Mouse (Mus musculus): ENCODE measurements around the gene Coro2a.
"Not testable (repeated sequence)": the region's sequence is repeated elsewhere in the genome, so short reads cannot be mapped to it uniquely, and the experiment has no call there.

The Coro2a gene

GRCm38 (mm10) chr4:46582024-46582423 lies 20.0 kb downstream of the Coro2a start:
- DNase-seq, result not testable (repeated sequence)

DNA sequence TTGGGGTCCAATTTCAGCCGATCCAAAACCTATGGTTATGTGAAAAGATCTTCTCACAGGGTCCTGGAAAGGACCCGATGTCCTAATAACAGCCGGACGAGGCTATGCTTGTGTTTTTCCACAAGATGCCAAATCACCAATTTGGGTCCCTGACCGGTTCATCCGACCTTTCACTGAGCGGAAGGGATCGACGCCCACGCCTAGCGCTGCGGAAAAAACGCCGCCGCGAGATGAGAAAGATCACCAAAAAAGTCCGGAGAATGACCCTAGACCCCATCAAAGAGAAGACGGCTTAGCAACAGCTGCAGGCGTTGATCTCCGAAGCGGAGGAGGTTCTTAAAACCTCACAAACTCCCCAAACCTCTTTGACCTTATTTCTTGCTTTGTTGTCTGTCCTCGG lies 20.4 kb downstream of the Coro2a start:
- not testable (repeated sequence) for DNase-seq

- DNase-seq, result not testable (repeated sequence)
Measured at GRCm38 (mm10) chr4:46580799-46581243, 21.2 kb downstream of the Coro2a start.

DNA sequence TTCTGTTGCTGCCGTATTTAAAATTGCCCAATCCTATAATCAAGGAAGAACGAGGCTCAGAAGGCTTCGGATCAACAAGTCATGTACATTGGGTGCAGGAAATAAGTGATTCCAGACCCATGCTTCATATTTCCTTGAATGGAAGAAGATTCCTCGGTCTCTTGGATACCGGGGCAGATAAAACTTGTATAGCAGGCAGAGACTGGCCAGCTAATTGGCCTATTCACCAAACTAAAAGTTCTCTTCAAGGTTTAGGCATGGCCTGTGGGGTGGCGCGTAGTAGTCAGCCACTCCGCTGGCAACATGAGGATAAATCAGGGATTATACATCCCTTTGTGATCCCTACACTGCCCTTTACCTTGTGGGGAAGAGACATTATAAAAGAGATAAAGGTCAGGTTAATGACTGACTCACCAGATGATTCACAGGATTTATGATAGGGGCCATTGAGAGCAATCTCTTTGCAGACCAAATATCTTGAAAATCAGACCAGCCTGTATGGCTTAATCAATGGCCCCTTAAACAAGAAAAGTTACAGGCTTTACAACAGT lies 23.1 kb downstream of the Coro2a start:
- not testable (repeated sequence) for DNase-seq

- no peak for DNase-seq
Measured at GRCm38 (mm10) chr4:46578228-46578627, 23.8 kb downstream of the Coro2a start.

- DNase-seq, result not testable (repeated sequence)
Measured at GRCm38 (mm10) chr4:46575509-46576284, 26.3 kb downstream of the Coro2a start.

DNA sequence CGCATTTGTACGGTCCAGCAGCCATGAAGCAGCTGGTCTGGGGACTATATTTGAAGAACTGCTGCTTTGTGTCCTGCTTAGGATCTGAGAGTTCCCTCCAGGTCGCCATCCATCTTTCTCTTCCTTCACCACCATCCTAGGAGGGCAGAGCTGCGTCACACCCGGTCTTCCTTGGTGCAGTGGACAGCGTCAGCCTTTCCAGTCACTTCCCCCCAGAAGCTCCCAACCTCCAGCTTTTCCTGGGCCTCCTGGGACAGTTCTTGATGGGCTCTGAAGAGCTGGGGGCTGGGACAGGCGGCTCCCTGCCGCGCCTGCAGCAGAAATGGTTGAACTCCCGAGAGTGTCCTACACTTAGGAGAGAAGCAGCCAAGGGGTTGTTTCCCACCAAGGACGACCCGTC lies 27.2 kb downstream of the Coro2a start:
- DNase-seq, result no peak

- no peak for DNase-seq
Measured at GRCm38 (mm10) chr4:46574024-46574753, 27.8 kb downstream of the Coro2a start.

DNA sequence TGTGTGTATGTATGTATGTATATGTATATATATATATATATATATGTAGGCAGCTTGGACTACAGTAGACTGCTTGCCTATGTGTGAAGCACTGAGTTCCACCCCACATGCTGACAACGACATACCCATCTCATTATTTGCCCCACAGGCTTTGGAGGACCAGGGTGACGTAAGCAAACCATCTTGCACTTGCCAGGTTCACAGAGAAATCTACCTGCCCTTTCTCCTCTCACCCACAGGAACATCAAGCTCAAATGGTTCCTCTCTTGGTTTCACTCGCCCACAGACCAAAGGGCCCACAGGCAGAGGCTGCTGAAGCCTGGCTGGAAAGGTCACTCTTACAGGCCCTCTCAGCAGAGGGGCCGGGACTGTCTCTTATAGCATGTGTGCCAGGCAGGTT lies 29.4 kb downstream of the Coro2a start:
- DNase-seq, result no peak

DNA sequence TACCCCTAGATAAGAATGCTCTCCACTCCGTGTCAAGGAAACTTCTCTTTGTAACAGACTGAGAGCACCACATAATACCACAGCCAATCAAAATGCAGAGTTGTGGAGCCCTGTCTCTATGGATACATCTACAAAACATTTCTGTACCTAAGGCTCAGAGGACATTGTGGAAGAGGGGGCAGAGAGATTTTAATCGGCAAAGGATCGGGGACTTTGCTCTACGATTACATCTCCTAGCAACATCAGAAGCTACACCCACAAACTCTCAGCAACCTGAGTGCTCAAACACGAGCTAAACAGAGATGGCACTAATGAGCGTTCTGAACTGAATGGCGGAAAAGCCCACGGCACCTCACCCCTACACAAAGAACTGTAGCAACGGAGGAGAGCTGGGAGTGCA lies 30.3 kb downstream of the Coro2a start:
- no peak for DNase-seq

- DNase-seq, result no peak
Measured at GRCm38 (mm10) chr4:46569671-46570070, 32.3 kb downstream of the Coro2a start.

DNA sequence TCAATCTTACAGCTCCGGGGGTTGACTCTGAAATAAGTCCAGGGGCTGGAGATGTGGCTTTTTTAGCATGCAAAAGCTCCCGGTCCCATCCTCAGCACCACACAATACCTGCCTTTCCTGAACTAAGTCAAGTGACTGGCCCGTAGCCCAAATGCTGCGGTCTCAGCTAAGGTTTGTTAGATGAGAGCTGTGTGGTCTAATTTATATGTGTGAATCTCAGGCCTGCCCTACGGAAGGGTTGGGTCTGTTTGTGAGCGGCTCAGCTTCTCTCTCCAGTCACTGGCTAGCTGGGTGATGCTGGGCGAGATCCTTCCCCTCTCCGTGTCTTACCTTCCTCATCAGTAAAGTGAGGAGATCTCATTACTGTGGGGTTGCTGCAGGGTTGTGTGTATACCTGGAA lies 33.8 kb downstream of the Coro2a start:
- DNase-seq, result no peak

DNA sequence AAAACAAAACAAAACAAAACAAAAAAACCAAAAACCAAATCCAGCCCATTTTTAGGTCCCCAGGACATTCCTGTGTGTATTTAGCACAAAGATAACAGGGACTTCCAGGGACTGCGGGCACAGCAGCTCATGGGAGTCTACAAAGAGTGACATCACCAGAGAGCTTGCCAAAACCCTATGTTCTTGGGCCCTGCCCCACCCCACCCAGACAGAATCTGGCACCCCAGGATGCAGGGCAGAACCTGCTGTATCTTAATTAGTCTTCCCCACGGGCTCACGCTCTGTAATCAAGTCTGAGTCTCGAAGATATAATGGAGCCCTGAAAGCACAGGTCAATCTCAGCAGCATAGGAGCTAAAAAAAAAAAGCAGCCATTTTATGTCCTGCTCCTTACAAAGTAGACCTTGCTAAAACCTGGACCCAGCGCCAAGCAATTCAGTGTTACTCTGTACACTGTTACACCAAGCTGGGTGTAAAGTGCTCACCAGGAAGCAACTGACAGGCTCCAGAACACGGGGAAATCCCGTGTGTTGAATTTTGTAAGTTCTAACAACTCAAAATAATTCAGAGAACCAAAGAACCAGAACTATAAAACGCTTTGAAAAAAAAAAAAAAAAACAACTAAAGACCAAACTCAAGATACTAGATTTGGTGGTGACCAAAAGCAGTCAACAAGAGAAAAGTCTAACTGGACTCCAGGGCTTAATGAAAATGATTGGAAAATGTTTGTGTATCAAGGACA lies 34.9 kb downstream of the Coro2a start:
- DNase-seq, result no peak

DNA sequence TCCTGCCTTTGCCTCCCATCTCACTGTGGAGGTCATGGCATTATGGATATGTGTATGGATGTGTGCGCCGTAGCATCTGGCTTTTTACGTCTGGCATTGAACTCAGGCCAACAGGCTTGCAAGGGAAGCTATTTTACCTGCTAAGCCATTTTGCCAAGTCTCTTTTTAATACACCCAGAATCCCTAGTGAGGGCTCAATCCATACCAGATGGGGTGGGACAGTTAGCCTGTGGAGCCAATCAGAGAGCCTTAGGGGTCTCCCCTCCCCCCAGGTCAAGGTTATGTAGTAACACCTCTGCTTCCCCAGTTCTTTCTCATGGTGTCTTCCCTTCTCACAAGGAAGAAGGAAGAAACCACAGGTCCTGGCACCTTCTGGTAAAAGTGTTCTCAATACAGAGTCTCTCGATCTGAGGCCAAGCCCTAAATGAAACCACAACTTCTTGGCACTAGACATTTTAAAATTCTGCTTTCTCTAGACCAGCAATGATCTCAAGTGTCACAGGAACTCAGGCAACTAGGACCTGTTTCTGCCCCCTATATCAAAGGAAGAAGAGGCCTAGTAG lies 36.5 kb downstream of the Coro2a start:
- DNase-seq, result no peak

GRCm38 (mm10) chr4:46564247-46564646 lies 37.8 kb downstream of the Coro2a start:
- no peak for DNase-seq

DNA sequence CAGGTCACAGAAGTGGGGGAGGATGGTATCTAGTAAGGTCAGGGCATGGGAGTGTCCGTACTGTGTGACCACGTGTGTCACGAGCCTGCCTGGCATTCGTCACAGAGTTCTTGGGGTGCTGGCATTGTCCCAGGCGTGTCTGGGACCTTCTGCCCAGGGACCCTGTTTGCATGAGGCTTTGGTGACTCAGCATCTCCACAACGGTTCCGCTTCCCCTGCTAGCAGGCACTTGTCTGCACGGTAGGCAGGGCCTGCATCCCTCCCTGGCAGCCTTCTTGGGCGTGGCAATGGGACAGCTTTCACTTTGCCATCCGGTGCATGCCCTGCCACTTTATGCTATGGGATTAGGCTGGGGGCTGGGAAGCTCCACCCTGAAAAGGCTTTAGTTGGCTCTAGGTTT lies 38.2 kb downstream of the Coro2a start:
- DNase-seq, result peak; percentile 38 to 61

GRCm38 (mm10) chr4:46562841-46563240 lies 39.2 kb downstream of the Coro2a start:
- no peak for DNase-seq

DNA sequence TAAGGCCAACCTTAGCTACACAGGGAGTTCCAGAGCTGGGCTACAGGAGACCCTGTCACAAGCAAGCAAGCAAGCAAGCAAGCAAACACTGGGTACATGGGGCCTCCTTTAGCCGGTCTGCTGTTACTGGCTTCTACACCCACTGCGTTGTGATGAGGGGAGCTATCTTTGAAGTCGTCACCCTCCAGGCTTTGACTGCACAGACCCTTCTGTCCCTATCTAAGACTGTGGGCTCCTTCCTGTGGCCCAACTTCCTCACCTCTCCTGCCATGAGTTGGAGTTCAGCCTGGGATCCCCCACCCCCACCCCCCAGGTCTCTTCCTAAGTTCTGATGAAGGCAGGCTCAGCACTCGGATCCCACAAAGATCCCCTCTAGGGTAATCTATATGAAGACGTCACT lies 40.0 kb downstream of the Coro2a start:
- no peak for DNase-seq

- DNase-seq, result no peak
Measured at GRCm38 (mm10) chr4:46560069-46560705, 41.8 kb downstream of the Coro2a start.

GRCm38 (mm10) chr4:46558672-46559667 lies 43.0 kb downstream of the Coro2a start:
- DNase-seq, result no peak

DNA sequence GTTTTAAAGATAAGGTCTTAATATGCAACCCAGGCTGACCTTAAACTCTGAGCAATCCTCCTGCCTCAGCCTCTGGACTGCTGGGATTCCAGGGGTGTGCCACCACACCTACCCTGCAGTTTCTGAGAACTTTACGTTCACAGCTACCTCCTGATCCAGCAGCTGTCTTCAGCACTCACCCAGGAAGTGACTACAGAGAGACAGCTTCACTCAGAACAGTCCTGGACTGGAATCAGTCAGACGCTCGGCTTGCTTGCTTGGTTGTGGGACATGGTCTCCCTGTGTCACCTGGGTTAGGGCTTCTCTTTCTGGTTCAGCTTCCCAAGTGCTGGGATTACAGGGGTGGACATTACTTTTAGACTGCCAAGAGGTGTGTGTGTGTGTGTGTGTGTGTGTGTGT lies 45.1 kb downstream of the Coro2a start:
- no peak for DNase-seq
